Mouse (Mus musculus): Measurements from ENCODE around the gene Galnt2. TPM values are rescaled to one million over a fixed set of nuclear protein-coding genes. Genes with fewer than 3 reads are reported as not detected.
A peak's percentile ranks its signal among the peaks of the same experiment; 100 is the strongest.

Galnt2 gene
- polyA plus RNA-seq, 1 experiment from 2014 or later = 70.0 TPM

GRCm38 (mm10) chr8:124349663-124350062 lies 118.5 kb downstream of the Galnt2 start:
- WGBS = 38% methylated on average over 7 of the region's 7 CpGs
- Histone ChIP-seq H3K9me3 (ENCODE audit: control insufficient read depth, low read length) (no peaks in the 10 kb centered on the region), H3K4me3 (ENCODE audit: low read depth, low read length) (no peak overlapping the region), H3K27me3 (replicated peaks; ENCODE audit: control insufficient read depth, insufficient read depth, low read length) (no peaks in the 10 kb centered on the region), H3K4me1 (ENCODE audit: control insufficient read depth, insufficient read depth, low read length) (no peaks in the 10 kb centered on the region), H3K4me2 (ENCODE audit: low read depth, low read length) (no peak overlapping the region), H3K9ac (ENCODE audit: low read depth, low read length) (no peak overlapping the region), H3K27ac (replicated peaks; ENCODE audit: low read depth, low read length) (no peak overlapping the region), H3K36me3 (ENCODE audit: control insufficient read depth, insufficient read depth, low read length) (peaks cover 7% of the 10 kb centered on the region; the same call in 1 of the 2 replicates)
- DNase-seq (ENCODE audit: low spot score) (peak; percentile 59), ATAC-seq (ENCODE audit: low read depth) (peak; percentile 38)

GRCm38 (mm10) chr8:124351636-124352035 lies 120.4 kb downstream of the Galnt2 start:
- Histone ChIP-seq H3K4me2 (ENCODE audit: low read depth, low read length) (no peak overlapping the region), H3K9me3 (ENCODE audit: control insufficient read depth, low read length) (no peaks in the 10 kb centered on the region), H3K4me1 (ENCODE audit: control insufficient read depth, insufficient read depth, low read length) (no peaks in the 10 kb centered on the region), H3K4me3 (ENCODE audit: low read depth, low read length) (no peak overlapping the region), H3K36me3 (ENCODE audit: control insufficient read depth, insufficient read depth, low read length) (no peaks in the 10 kb centered on the region), H3K9ac (ENCODE audit: low read depth, low read length) (no peak overlapping the region), H3K27me3 (replicated peaks; ENCODE audit: control insufficient read depth, insufficient read depth, low read length) (no peaks in the 10 kb centered on the region), H3K27ac (replicated peaks; ENCODE audit: low read depth, low read length) (no peak overlapping the region)
- DNase-seq (ENCODE audit: low spot score) = no peak
- 69% methylated on average over 5 of the region's 5 CpGs for WGBS
- ATAC-seq (ENCODE audit: low read depth) = no peak

GRCm38 (mm10) chr8:124360911-124361310 lies 129.7 kb downstream of the Galnt2 start:
- DNase-seq (ENCODE audit: low spot score) (no peak), ATAC-seq (ENCODE audit: low read depth) (no peak)
- no peak overlapping the region for H3K4me2 ChIP-seq (ENCODE audit: low read depth, low read length)
- no peak overlapping the region for H3K27ac ChIP-seq (replicated peaks; ENCODE audit: low read depth, low read length)
- WGBS = 78% methylated on average over 3 of the region's 3 CpGs
- H3K4me1 ChIP-seq (ENCODE audit: control insufficient read depth, insufficient read depth, low read length) = no peaks in the 10 kb centered on the region
- H3K9ac ChIP-seq (ENCODE audit: low read depth, low read length) = no peak overlapping the region
- H3K27me3 ChIP-seq (replicated peaks; ENCODE audit: control insufficient read depth, insufficient read depth, low read length) = no peaks in the 10 kb centered on the region
- H3K4me3 ChIP-seq (ENCODE audit: low read depth, low read length) = no peak overlapping the region
- H3K9me3 ChIP-seq (ENCODE audit: control insufficient read depth, low read length) = no peaks in the 10 kb centered on the region
- H3K36me3 ChIP-seq (ENCODE audit: control insufficient read depth, insufficient read depth, low read length) = no peaks in the 10 kb centered on the region

- H3K9me3 ChIP-seq (ENCODE audit: control insufficient read depth, low read length) = no peaks in the 10 kb centered on the region
- H3K4me2 ChIP-seq (ENCODE audit: low read depth, low read length) = no peak overlapping the region
- no peak for DNase-seq (ENCODE audit: low spot score)
- no peak overlapping the region for H3K9ac ChIP-seq (ENCODE audit: low read depth, low read length)
- ATAC-seq (ENCODE audit: low read depth) = no peak
- no peaks in the 10 kb centered on the region for H3K4me1 ChIP-seq (ENCODE audit: control insufficient read depth, insufficient read depth, low read length)
- H3K27me3 ChIP-seq (replicated peaks; ENCODE audit: control insufficient read depth, insufficient read depth, low read length) = no peaks in the 10 kb centered on the region
- WGBS = 78% methylated on average over 11 of the region's 11 CpGs
- no peaks in the 10 kb centered on the region for H3K36me3 ChIP-seq (ENCODE audit: control insufficient read depth, insufficient read depth, low read length)
- no peak overlapping the region for H3K4me3 ChIP-seq (ENCODE audit: low read depth, low read length)
- no peak overlapping the region for H3K27ac ChIP-seq (replicated peaks; ENCODE audit: low read depth, low read length)
These were observed 130.7 kb downstream of the Galnt2 start for GRCm38 (mm10) chr8:124361773-124362427.

GRCm38 (mm10) chr8:124362589-124362988 lies 131.4 kb downstream of the Galnt2 start:
- ATAC-seq (ENCODE audit: low read depth) (no peak), DNase-seq (ENCODE audit: low spot score) (no peak)
- 81% methylated on average over 7 of the region's 7 CpGs for WGBS
- Histone ChIP-seq H3K4me3 (ENCODE audit: low read depth, low read length) (no peak overlapping the region), H3K4me1 (ENCODE audit: control insufficient read depth, insufficient read depth, low read length) (no peaks in the 10 kb centered on the region), H3K4me2 (ENCODE audit: low read depth, low read length) (no peak overlapping the region), H3K36me3 (ENCODE audit: control insufficient read depth, insufficient read depth, low read length) (no peaks in the 10 kb centered on the region), H3K27me3 (replicated peaks; ENCODE audit: control insufficient read depth, insufficient read depth, low read length) (no peaks in the 10 kb centered on the region), H3K9ac (ENCODE audit: low read depth, low read length) (no peak overlapping the region), H3K9me3 (ENCODE audit: control insufficient read depth, low read length) (no peaks in the 10 kb centered on the region), H3K27ac (replicated peaks; ENCODE audit: low read depth, low read length) (no peak overlapping the region)

- Histone ChIP-seq H3K4me1 (ENCODE audit: control insufficient read depth, insufficient read depth, low read length) (no peaks in the 10 kb centered on the region), H3K9me3 (ENCODE audit: control insufficient read depth, low read length) (no peaks in the 10 kb centered on the region), H3K27ac (replicated peaks; ENCODE audit: low read depth, low read length) (no peak overlapping the region), H3K4me2 (ENCODE audit: low read depth, low read length) (no peak overlapping the region), H3K36me3 (ENCODE audit: control insufficient read depth, insufficient read depth, low read length) (no peaks in the 10 kb centered on the region), H3K27me3 (replicated peaks; ENCODE audit: control insufficient read depth, insufficient read depth, low read length) (no peaks in the 10 kb centered on the region), H3K4me3 (ENCODE audit: low read depth, low read length) (no peak overlapping the region), H3K9ac (ENCODE audit: low read depth, low read length) (no peak overlapping the region)
- 93% methylated on average over 15 of the region's 15 CpGs for WGBS
- DNase-seq (ENCODE audit: low spot score) (no peak), ATAC-seq (ENCODE audit: low read depth) (no peak)
These were observed 132.1 kb downstream of the Galnt2 start for GRCm38 (mm10) chr8:124363337-124363736.

GRCm38 (mm10) chr8:124368213-124368612 lies 137.0 kb downstream of the Galnt2 start:
- Histone ChIP-seq H3K4me2 (ENCODE audit: low read depth, low read length) (no peak overlapping the region), H3K4me3 (ENCODE audit: low read depth, low read length) (no peak overlapping the region), H3K9ac (ENCODE audit: low read depth, low read length) (no peak overlapping the region), H3K4me1 (ENCODE audit: control insufficient read depth, insufficient read depth, low read length) (no peaks in the 10 kb centered on the region), H3K36me3 (ENCODE audit: control insufficient read depth, insufficient read depth, low read length) (no peaks in the 10 kb centered on the region), H3K27me3 (replicated peaks; ENCODE audit: control insufficient read depth, insufficient read depth, low read length) (no peaks in the 10 kb centered on the region), H3K27ac (replicated peaks; ENCODE audit: low read depth, low read length) (no peak overlapping the region), H3K9me3 (ENCODE audit: control insufficient read depth, low read length) (no peaks in the 10 kb centered on the region)
- ATAC-seq (ENCODE audit: low read depth) = no peak; the same call in 1 of the 2 replicates
- WGBS = 16% methylated on average over 8 of the region's 8 CpGs
- peak; percentile 81 for DNase-seq (ENCODE audit: low spot score)

GRCm38 (mm10) chr8:124370422-124371183 lies 139.4 kb downstream of the Galnt2 start:
- no peaks in the 10 kb centered on the region for H3K27me3 ChIP-seq (replicated peaks; ENCODE audit: control insufficient read depth, insufficient read depth, low read length)
- H3K4me1 ChIP-seq (ENCODE audit: control insufficient read depth, insufficient read depth, low read length) = no peaks in the 10 kb centered on the region
- no peak overlapping the region for H3K4me2 ChIP-seq (ENCODE audit: low read depth, low read length)
- no peak overlapping the region for H3K9ac ChIP-seq (ENCODE audit: low read depth, low read length)
- no peak for DNase-seq (ENCODE audit: low spot score)
- 74% methylated on average over 17 of the region's 17 CpGs for WGBS
- H3K4me3 ChIP-seq (ENCODE audit: low read depth, low read length) = no peak overlapping the region
- H3K36me3 ChIP-seq (ENCODE audit: control insufficient read depth, insufficient read depth, low read length) = no peaks in the 10 kb centered on the region
- H3K9me3 ChIP-seq (ENCODE audit: control insufficient read depth, low read length) = no peaks in the 10 kb centered on the region
- H3K27ac ChIP-seq (replicated peaks; ENCODE audit: low read depth, low read length) = no peak overlapping the region
- ATAC-seq (ENCODE audit: low read depth) = no peak
